Mouse (Mus musculus): ENCODE data around the gene Dut.

Gene Dut

DNA sequence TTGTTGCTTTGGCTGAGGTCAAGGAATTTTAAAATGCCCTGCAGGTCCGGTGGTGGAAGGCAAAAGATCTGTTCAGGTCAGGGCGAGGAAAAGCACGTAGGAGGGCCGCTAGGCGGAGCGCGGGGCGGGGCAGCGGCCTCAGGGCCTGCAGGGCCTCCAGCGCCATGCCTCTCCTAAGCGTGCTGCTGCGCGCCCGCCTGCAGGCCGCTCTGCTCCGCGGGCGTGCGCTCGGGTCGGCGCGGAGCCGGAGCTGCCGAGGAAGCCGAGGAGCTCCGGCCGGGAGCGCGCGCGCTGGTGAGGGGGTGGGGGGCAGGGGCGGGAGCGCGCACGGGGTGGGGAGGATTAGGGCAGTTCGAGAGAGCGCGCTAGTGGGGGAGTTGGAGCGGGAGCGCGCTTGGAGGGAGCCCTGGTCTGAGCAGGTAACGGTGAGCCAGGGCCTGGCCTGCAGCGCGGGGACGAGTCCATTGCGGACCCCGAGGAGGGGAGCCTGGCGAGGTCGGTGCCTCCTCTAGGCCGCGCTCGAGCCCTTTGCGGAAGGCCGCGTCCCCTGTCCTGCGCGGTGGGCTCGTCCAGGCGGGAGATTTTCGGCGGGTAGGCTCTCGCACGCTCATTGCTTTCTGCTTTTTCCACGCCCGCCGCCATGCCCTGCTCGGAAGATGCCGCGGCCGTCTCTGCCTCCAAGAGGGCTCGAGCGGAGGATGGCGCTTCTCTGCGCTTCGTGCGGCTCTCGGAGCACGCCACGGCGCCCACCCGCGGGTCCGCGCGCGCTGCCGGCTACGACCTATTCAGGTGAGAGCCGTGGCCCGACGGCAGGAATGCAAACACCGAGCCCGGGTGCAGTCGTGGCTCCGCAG lies at the start of gene Dut:
Gene Dut, plus strand, starts transcription at position 83 of the 854 bp plus-strand sequence.
- H3K9me3 ChIP-seq (ENCODE audit: low read length): peaks cover 80% of the 10 kb centered on the region
- TF ChIP-seq CTCF (conservative IDR thresholded peaks at IDR 0.05; ENCODE audit: low read length) (no peak), POU5F1 (IDR thresholded peaks at IDR 0.05; ENCODE audit: borderline replicate concordance, low read length) (no peak), NANOG (IDR thresholded peaks at IDR 0.05; ENCODE audit: borderline replicate concordance, low read length) (no peak)
- H3K4me1 ChIP-seq (replicated peaks; ENCODE audit: low read depth, low read length): no peaks in the 10 kb centered on the region
- H3K4me3 ChIP-seq (replicated peaks; ENCODE audit: low read length): peak within 1 kb of the TSS; percentile 91
- peaks cover 42% of the 10 kb centered on the region for H3K36me3 ChIP-seq (ENCODE audit: insufficient read depth, low read length)
- no peaks in the 10 kb centered on the region for H3K27me3 ChIP-seq (ENCODE audit: insufficient read depth, low read length)

DNA sequence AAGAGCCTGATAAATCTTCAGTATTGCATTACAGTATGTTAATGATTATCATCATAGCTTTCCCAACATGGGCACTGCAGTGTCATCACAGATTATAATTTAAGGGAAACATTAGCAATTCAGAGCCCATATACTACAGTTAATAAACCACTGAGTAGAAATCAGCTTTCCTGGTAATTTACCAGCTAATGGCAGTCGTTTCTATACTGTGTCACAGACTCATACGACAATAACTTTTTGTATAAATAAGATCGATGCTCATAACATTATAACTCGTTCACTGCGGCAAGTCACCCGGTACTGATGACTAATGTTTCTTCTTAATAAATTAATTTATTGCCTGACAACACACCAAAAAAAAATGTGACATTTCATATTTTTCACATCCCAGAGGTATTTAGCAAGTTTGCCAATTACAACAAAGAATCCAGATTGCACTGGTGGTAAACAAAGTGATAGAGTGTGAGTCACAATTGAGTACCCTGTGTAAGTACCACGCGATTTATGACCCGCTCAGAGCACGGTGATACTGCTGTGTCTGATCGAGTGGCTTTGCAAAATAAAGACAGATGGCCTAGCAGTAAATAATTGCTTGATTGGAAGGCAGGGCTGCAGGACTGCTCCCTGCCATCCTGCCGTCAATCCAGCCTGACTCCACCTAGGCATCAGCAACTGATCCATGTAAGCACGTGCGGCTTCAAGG lies 37.9 kb upstream of the Dut start:
- H3K36me3 ChIP-seq (ENCODE audit: insufficient read depth, low read length): no peaks in the 10 kb centered on the region
- H3K4me3 ChIP-seq (replicated peaks; ENCODE audit: low read length): no peak overlapping the region
- H3K27me3 ChIP-seq (ENCODE audit: insufficient read depth, low read length): 0 out of 2 replicates have a peak, but pooled peaks cover 2% of the 10 kb centered on the region
- TF ChIP-seq NANOG (IDR thresholded peaks at IDR 0.05; ENCODE audit: borderline replicate concordance, low read length) (no peak), CTCF (conservative IDR thresholded peaks at IDR 0.05; ENCODE audit: low read length) (no peak), POU5F1 (IDR thresholded peaks at IDR 0.05; ENCODE audit: borderline replicate concordance, low read length) (no peak)
- H3K9me3 ChIP-seq (ENCODE audit: low read length): no peaks in the 10 kb centered on the region
- H3K4me1 ChIP-seq (replicated peaks; ENCODE audit: low read depth, low read length): peaks cover 4% of the 10 kb centered on the region; the same call in 1 of the 2 replicates

DNA sequence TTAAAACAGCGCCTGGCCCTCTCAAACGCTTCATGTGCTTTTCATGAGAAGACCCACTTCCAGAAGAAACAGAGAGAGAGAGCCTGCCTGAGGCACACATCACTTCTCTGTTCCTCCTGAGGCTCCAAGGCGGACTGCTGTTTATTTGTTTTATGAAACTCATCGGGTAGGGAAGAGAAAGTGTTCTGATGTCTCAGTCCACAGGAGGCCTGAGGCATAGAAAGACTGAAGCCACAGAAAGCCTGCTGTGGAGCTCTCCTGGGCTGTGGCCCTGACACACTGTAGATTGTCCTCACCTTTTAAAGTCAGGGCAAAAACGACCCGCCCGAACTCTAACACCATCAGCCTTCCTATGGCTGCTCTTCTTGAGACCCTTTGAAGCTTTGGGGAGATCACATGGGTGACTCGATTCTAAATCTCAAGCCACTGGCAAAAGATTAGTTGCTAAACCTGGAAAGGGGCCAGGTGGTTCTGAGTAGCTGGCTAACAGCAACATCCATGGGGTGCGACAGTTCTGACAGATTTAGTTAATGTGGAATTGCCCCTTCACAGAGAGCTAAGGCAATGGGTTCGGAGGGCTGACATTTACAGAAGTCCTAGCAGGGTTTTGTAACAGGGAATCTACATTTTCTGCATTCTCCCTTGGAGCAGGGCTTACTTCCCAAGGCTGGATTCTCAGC lies 35.0 kb upstream of the Dut start:
- H3K27me3 ChIP-seq (ENCODE audit: insufficient read depth, low read length): 0 out of 2 replicates have a peak, but pooled peaks cover 2% of the 10 kb centered on the region
- TF ChIP-seq POU5F1 (IDR thresholded peaks at IDR 0.05; ENCODE audit: borderline replicate concordance, low read length): no peak
- TF ChIP-seq CTCF (conservative IDR thresholded peaks at IDR 0.05; ENCODE audit: low read length): no peak
- TF ChIP-seq NANOG (IDR thresholded peaks at IDR 0.05; ENCODE audit: borderline replicate concordance, low read length): no peak
- peaks cover 4% of the 10 kb centered on the region; the same call in 1 of the 2 replicates for H3K4me1 ChIP-seq (replicated peaks; ENCODE audit: low read depth, low read length)
- H3K36me3 ChIP-seq (ENCODE audit: insufficient read depth, low read length): no peaks in the 10 kb centered on the region
- no peaks in the 10 kb centered on the region for H3K9me3 ChIP-seq (ENCODE audit: low read length)
- H3K4me3 ChIP-seq (replicated peaks; ENCODE audit: low read length): no peak overlapping the region

DNA sequence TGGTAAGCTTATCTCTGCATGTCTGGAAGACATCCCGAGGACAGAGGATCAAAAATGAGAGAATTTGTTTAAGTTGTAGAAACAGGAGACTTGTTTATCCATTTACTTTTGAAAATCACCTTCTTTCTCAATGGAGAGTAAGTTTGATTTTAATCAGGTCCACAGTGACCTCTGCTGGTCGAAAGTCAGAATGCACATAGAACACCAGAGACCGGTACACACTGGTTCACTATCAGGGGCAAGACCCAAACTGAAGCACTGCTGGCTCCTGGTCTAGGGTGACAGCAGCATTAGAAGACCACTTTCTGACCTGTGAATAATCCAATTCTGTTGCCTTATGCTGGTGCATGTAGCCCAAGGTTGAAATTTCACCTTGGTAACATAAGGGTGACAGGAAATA lies 32.4 kb upstream of the Dut start:
- H3K4me1 ChIP-seq (replicated peaks; ENCODE audit: low read depth, low read length): peaks cover 4% of the 10 kb centered on the region; the same call in 1 of the 2 replicates
- H3K27me3 ChIP-seq (ENCODE audit: insufficient read depth, low read length): 0 out of 2 replicates have a peak, but pooled peaks cover 2% of the 10 kb centered on the region
- no peaks in the 10 kb centered on the region for H3K9me3 ChIP-seq (ENCODE audit: low read length)
- TF ChIP-seq POU5F1 (IDR thresholded peaks at IDR 0.05; ENCODE audit: borderline replicate concordance, low read length): no peak
- TF ChIP-seq NANOG (IDR thresholded peaks at IDR 0.05; ENCODE audit: borderline replicate concordance, low read length): no peak
- TF ChIP-seq CTCF (conservative IDR thresholded peaks at IDR 0.05; ENCODE audit: low read length): peak; percentile 65
- H3K4me3 ChIP-seq (replicated peaks; ENCODE audit: low read length): no peak overlapping the region
- H3K36me3 ChIP-seq (ENCODE audit: insufficient read depth, low read length): no peaks in the 10 kb centered on the region

DNA sequence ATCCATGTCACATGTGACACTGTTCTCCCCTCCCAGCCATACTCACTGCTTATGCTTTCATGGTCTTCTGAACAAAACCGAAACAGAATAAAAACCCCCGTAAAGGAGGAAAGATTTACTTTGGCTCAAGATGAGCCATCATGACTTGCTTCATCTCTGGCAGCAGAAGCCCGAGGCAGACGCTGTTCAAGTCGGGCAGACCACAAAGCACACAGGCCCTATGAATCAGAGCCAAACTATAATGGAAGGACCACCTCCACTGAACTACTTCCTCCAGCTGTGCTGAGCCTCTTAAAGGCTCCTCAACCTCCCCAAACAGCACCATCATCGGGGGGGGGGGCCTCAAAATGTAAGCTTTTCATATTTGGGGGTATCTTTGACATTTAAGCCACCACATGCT lies 29.7 kb upstream of the Dut start:
- Histone ChIP-seq H3K9me3 (ENCODE audit: low read length) (no peaks in the 10 kb centered on the region), H3K36me3 (ENCODE audit: insufficient read depth, low read length) (no peaks in the 10 kb centered on the region), H3K4me1 (replicated peaks; ENCODE audit: low read depth, low read length) (no peaks in the 10 kb centered on the region), H3K4me3 (replicated peaks; ENCODE audit: low read length) (no peak overlapping the region), H3K27me3 (ENCODE audit: insufficient read depth, low read length) (no peaks in the 10 kb centered on the region)
- TF ChIP-seq CTCF (conservative IDR thresholded peaks at IDR 0.05; ENCODE audit: low read length) (no peak), POU5F1 (IDR thresholded peaks at IDR 0.05; ENCODE audit: borderline replicate concordance, low read length) (no peak), NANOG (IDR thresholded peaks at IDR 0.05; ENCODE audit: borderline replicate concordance, low read length) (no peak)

DNA sequence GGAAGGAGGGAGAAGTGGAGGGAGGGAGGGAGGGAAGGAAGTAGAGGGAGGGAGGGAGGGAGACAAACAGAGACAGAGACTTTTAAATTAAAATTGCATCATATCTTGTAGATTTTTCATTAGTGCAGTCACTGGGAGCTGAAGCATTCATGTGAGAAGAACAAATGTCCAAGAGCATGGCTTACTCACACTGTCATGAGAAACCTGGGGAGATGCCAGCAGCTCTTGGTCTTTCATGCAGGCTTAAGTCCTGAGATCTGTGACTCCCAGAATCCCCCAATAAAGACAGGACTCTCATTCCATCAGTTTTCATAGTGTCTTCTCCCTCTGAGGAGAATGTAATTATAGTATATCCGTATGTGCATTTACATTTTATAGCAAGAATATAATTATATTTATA lies 28.4 kb upstream of the Dut start:
- no peak overlapping the region for H3K4me3 ChIP-seq (replicated peaks; ENCODE audit: low read length)
- H3K27me3 ChIP-seq (ENCODE audit: insufficient read depth, low read length): no peaks in the 10 kb centered on the region
- TF ChIP-seq NANOG (IDR thresholded peaks at IDR 0.05; ENCODE audit: borderline replicate concordance, low read length): no peak
- TF ChIP-seq CTCF (conservative IDR thresholded peaks at IDR 0.05; ENCODE audit: low read length): no peak
- no peak for TF ChIP-seq POU5F1 (IDR thresholded peaks at IDR 0.05; ENCODE audit: borderline replicate concordance, low read length)
- no peaks in the 10 kb centered on the region for H3K4me1 ChIP-seq (replicated peaks; ENCODE audit: low read depth, low read length)
- no peaks in the 10 kb centered on the region for H3K36me3 ChIP-seq (ENCODE audit: insufficient read depth, low read length)
- no peaks in the 10 kb centered on the region for H3K9me3 ChIP-seq (ENCODE audit: low read length)

DNA sequence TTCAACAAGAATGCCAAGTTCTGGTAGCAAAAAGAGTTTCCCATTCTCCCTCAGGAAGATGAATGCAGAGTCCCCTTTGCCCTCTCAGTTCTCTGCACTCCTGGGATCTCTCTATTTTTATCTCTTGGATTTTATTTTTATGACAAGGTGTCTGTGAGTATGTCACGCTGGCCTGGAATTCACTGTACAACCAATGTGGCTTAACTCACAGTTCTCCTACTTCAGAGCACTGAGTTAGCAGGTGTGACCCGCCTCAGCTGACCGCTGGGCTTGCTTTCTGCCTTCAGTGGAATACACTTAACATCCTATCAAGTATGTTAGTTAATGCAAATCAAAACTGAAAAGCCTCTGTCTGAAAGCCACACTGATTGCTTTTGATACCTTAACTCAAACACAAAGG lies 27.7 kb upstream of the Dut start:
- H3K9me3 ChIP-seq (ENCODE audit: low read length): no peaks in the 10 kb centered on the region
- no peaks in the 10 kb centered on the region for H3K36me3 ChIP-seq (ENCODE audit: insufficient read depth, low read length)
- H3K4me3 ChIP-seq (replicated peaks; ENCODE audit: low read length): no peak overlapping the region
- H3K27me3 ChIP-seq (ENCODE audit: insufficient read depth, low read length): no peaks in the 10 kb centered on the region
- H3K4me1 ChIP-seq (replicated peaks; ENCODE audit: low read depth, low read length): no peaks in the 10 kb centered on the region
- no peak for TF ChIP-seq NANOG (IDR thresholded peaks at IDR 0.05; ENCODE audit: borderline replicate concordance, low read length)
- TF ChIP-seq POU5F1 (IDR thresholded peaks at IDR 0.05; ENCODE audit: borderline replicate concordance, low read length): no peak
- TF ChIP-seq CTCF (conservative IDR thresholded peaks at IDR 0.05; ENCODE audit: low read length): no peak

DNA sequence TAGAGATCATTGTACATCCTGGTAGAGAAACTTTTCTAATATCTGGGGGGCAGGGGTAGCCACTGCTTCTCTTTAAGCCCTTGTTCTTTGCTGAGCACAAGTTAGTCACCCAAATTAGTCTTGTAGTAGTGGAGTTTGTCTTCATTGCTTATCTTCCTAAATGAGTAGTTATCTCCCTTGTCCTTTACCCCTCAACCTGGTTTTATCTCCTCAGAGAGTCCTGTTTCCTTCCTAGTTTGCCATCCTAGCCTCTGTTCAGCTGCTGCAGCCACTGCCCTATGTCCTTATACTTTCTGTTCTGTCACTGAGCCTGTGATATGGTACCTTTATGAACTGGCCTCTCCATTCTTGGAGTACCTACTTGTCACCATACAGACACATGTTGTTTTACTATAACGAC lies 25.3 kb upstream of the Dut start:
- TF ChIP-seq POU5F1 (IDR thresholded peaks at IDR 0.05; ENCODE audit: borderline replicate concordance, low read length) (no peak), NANOG (IDR thresholded peaks at IDR 0.05; ENCODE audit: borderline replicate concordance, low read length) (no peak), CTCF (conservative IDR thresholded peaks at IDR 0.05; ENCODE audit: low read length) (no peak)
- Histone ChIP-seq H3K36me3 (ENCODE audit: insufficient read depth, low read length) (no peaks in the 10 kb centered on the region), H3K4me3 (replicated peaks; ENCODE audit: low read length) (no peak overlapping the region), H3K27me3 (ENCODE audit: insufficient read depth, low read length) (no peaks in the 10 kb centered on the region), H3K9me3 (ENCODE audit: low read length) (0 out of 2 replicates have a peak, but pooled peaks cover 2% of the 10 kb centered on the region), H3K4me1 (replicated peaks; ENCODE audit: low read depth, low read length) (no peaks in the 10 kb centered on the region)
